Comparison of ENCODE assay signal across 8 mouse cellular contexts in genomic region chrX:141175353-141175752, GRCm38 (mm10).
DNase-seq lines count a peak whose midpoint lies in the region; ATAC-seq lines count a peak whose summit lies in the region.

No protein-coding gene starts in this region.

- 45% methylated on average over 7 of the region's 7 CpGs for WGBS in midbrain, embryonic 10.5 days
- 37% methylated on average over 7 of the region's 7 CpGs for WGBS in midbrain, embryonic 16.5 days

- ATAC-seq in midbrain, embryonic 16.5 days: no peak
- ATAC-seq in common myeloid progenitor, adult 5-6 weeks (replicated peaks; ENCODE audit: low read depth, poor library complexity, severe bottlenecking): 0 out of 2 replicates have a peak, but pooled peaks have one; percentile 47

- H3K4me2 ChIP-seq in midbrain, embryonic 16.5 days (ENCODE audit: low read length): no peak overlapping the region

- H3K27ac ChIP-seq in midbrain, embryonic 10.5 days (replicated peaks): no peak overlapping the region
- no peak overlapping the region for H3K27ac ChIP-seq in midbrain, embryonic 16.5 days (ENCODE audit: low read length)

- H3K4me3 ChIP-seq in midbrain, embryonic 10.5 days: no peak overlapping the region
- no peak overlapping the region for H3K4me3 ChIP-seq in midbrain, embryonic 16.5 days (ENCODE audit: low read depth, low read length)

- H3K27me3 ChIP-seq in midbrain, embryonic 10.5 days (ENCODE audit: low read depth, poor library complexity, severe bottlenecking): peaks cover 100% of the 10 kb centered on the region
- peaks cover 7% of the 10 kb centered on the region for H3K27me3 ChIP-seq in midbrain, embryonic 16.5 days (ENCODE audit: control insufficient read depth, insufficient read depth, low read depth, low read length)

- no peak overlapping the region for H3K9ac ChIP-seq in midbrain, embryonic 16.5 days (ENCODE audit: low read depth, low read length)

- DNase-seq in gastrocnemius, adult 18-20 months (ENCODE audit: low spot score): peak; percentile 9
- DNase-seq in gastrocnemius, postnatal 4 days (ENCODE audit: low spot score in 2 of 2): no peak
- DNase-seq in midbrain, embryonic 10.5 days (ENCODE audit: low spot score): peak; percentile 30
- DNase-seq in kidney, postnatal 36 days: peak; percentile 14 to 48
- peak; percentile 13 for DNase-seq in retina, postnatal 7 days (ENCODE audit: low read depth, low spot score)
- DNase-seq in T-cell, adult 2 months (ENCODE audit: low spot score): no peak

- no peaks in the 10 kb centered on the region for H3K4me1 ChIP-seq in midbrain, embryonic 10.5 days
- no peaks in the 10 kb centered on the region for H3K4me1 ChIP-seq in midbrain, embryonic 16.5 days (ENCODE audit: control insufficient read depth, insufficient read depth, low read length)

- no peaks in the 10 kb centered on the region for H3K9me3 ChIP-seq in midbrain, embryonic 10.5 days (replicated peaks)
- no peaks in the 10 kb centered on the region for H3K9me3 ChIP-seq in midbrain, embryonic 16.5 days (replicated peaks; ENCODE audit: control insufficient read depth, low read length, poor library complexity, severe bottlenecking)

- H3K36me3 ChIP-seq in midbrain, embryonic 10.5 days: no peaks in the 10 kb centered on the region
- H3K36me3 ChIP-seq in midbrain, embryonic 16.5 days (ENCODE audit: control insufficient read depth, insufficient read depth, low read length): no peaks in the 10 kb centered on the region

Comparison
In these comparisons a context has a peak if more than half of its experiments do, and no peak if none do; other contexts are left out.
1. DNase-seq: peak in gastrocnemius, adult 18-20 months (single experiment), midbrain, embryonic 10.5 days (single experiment), kidney, postnatal 36 days (2 of 2) and retina, postnatal 7 days (single experiment); none in gastrocnemius, postnatal 4 days (0 of 2) and T-cell, adult 2 months (single experiment).